Mouse (Mus musculus): ENCODE data around the gene Cct3.
A peak's percentile ranks its signal among the peaks of the same experiment; 100 is the strongest.
"Not testable (repeated sequence)": the region's sequence is repeated elsewhere in the genome, so short reads cannot be mapped to it uniquely, and the experiment has no call there.

Cct3 gene

DNA sequence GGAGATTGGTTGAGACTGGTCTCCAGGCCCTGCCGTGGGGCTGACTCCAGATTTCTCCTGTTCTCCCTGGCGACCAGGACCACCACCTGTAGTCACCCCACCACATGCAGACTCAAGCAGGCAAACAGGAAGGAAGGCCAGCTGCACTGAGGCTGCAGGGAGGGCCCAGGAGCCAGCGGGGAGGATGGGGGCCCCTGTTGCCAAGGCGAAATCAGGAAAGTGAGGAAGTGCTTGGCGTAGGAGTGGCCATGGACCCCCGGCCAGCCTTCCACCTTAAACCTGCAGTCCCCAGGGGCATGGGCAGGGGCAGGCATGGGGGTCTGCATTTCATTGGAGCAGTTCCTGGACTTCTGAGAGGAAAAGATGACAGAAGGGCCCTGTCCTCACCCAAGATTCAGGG lies 64.2 kb downstream of the Cct3 start:
- no peak for DNase-seq (ENCODE audit: low read depth, low spot score)

DNA sequence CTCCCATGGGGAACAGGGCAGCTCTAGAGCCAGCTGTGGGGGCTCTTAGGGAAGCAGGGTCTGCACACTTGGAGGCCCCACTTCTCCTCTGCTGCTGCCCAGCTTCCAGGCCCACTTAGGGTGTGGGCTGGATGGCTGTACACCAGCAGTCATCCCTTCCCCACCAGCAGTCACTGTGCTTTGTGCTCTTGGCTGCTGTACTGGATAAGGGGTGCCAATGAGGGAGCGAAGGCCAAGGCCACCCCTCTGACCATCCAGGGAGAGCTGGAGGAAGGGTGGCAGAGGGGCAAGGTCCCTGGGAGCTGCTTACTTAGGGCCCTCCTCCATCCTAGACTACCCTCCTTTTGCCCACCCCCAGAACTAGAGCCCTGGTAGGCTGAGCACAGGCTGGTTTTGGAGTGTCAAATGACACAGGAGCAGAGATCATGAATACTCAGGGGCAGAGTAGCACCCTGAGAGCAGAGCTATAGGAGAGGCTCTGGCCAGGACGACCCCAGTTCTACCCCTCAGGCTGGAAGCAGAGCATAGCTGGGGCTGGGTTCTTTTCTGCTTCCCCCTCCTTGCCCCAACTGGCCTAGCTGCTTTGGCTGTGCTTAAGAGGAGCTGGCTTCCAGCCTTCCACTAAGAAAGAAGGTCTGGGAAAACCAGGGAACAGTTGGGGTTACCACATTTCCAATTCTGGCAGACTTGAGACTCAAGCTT lies 64.8 kb downstream of the Cct3 start:
- no peak for DNase-seq (ENCODE audit: low read depth, low spot score)

DNA sequence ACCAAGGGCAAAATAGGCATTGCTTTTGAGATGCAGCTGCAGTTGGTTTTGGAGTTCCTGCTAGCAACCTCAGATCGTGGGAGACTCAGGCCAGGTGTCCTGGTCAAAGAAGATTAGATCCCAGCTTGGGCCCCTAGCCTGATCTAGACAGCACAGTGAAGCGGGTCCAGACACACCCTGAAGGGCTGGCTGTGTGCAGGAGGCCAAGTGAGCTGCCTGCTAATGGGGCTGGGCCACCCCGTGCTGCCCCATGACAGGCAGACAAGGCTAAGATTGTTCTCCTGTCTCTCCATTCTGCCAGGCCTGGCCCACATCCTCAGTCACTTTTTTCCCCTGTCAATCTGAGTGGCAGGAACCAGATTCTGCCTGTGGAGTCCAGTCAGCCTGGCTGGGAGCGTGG lies 66.8 kb downstream of the Cct3 start:
- DNase-seq (ENCODE audit: low read depth, low spot score): peak; percentile 23

- no peak for DNase-seq (ENCODE audit: low read depth, low spot score)
Measured at GRCm38 (mm10) chr3:88364337-88364736, 67.4 kb downstream of the Cct3 start, which contains the start of gene Paqr6. Paqr6 (plus strand) TSS chr3:88364584.

- DNase-seq (ENCODE audit: low read depth, low spot score): no peak
Measured at GRCm38 (mm10) chr3:88365705-88366361, 68.9 kb downstream of the Cct3 start.

DNA sequence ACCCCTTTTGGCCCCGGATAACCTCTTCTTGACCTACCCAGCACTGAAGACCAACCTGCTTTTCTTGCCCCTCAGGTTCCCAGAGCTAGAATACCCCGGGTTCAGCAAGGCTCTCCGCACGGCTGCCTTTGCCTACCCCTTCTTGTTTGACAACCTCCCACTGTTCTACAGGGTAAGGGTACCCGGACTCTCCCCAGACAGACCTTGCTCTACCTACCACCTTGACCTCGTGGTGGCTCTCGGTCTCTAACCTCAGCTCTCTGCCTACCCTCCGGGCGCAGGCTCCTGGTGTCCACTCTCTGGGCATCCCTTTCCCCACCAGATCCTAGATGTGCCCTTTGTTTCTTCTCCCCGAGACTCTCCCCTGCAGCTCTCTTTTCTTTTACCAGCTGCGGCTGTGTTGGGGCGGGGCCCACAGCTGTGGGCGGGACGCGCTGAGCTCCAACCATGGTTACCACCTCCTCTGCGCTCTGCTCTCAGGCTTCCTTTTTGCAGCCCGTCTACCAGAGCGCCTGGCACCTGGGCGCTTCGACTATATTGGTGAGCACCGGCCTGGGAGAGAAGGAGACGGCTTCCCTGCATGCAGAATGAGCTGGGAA lies 70.0 kb downstream of the Cct3 start:
- not testable (repeated sequence) for DNase-seq (ENCODE audit: low read depth, low spot score)

GRCm38 (mm10) chr3:88367517-88367916 lies 70.6 kb downstream of the Cct3 start:
- not testable (repeated sequence) for DNase-seq (ENCODE audit: low read depth, low spot score)

DNA sequence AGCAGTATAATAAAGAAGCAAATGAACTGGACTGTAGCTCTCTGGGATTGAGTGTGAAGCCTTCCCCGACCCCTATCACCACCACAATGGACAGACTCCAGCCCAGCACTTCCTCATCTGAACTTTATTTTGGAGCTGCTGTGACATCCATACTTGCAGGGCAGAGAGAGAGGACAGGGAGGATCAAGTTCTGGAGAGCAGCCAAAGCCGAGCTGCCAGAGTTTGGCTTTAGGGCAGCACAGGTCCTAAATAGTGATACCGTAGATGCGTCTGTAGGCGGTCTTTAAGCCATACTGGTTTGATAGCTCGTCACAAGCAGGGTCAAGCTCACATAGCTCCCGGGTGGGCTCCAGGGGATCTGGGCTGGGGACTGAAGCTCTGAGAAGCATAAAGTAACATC lies 71.6 kb downstream of the Cct3 start:
- DNase-seq (ENCODE audit: low read depth, low spot score): not testable (repeated sequence)

Data from 3T3-L1 (cell line).